Mouse (Mus musculus): ENCODE results near the gene Dpep3. TPM values are rescaled to one million over a fixed set of nuclear protein-coding genes. Genes with fewer than 3 reads are reported as not detected.
A peak's percentile ranks its signal among the peaks of the same experiment; 100 is the strongest.
"Not testable (repeated sequence)": the region's sequence is repeated elsewhere in the genome, so short reads cannot be mapped to it uniquely, and the experiment has no call there.

Gene Dpep3
- polyA plus RNA-seq, 1 experiment from 2014 or later: not detected

DNA sequence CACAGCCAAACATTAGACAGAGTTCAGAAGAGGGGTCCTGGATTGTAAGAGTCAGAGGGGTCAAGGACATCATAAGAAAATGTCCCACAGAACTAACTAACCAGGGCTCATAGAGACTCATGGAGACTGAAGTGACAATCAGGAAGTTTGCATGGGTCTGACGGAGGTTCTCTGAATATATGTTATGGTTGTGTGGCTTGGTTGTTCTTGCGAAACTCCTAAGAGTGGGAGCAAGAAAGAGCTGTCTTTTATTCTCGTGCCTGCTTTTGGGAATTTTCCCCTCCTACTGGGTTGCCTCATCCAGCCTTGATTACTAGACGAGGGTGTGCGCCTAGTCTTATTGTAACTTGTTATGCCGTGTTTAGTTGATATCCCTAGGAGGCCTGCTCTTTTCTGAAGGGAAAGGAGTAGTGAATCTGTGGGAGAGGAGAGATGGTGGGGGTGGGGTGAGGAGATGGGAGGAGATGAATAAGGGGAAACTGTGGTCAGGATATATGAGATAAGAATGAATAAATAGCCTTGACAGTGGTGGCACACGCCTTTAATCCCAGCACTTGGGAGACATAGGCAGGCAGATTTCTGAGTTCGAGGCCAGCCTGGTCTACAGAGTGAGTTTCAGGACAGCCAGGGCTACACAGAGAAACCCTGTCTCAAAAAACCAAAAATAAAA lies 25.4 kb upstream of the Dpep3 start:
- WGBS: 75% methylated on average over 8 of the region's 8 CpGs
- Histone ChIP-seq H3K4me2 (replicated peaks) (no peak overlapping the region), H3K27ac (replicated peaks) (no peak overlapping the region), H3K9me3 (no peaks in the 10 kb centered on the region), H3K36me3 (0 out of 2 replicates have a peak, but pooled peaks cover 1% of the 10 kb centered on the region), H3K4me1 (peaks cover 2% of the 10 kb centered on the region), H3K9ac (replicated peaks) (no peak overlapping the region), H3K27me3 (no peaks in the 10 kb centered on the region), H3K4me3 (no peak overlapping the region)
- no peak for ATAC-seq (replicated peaks)

DNA sequence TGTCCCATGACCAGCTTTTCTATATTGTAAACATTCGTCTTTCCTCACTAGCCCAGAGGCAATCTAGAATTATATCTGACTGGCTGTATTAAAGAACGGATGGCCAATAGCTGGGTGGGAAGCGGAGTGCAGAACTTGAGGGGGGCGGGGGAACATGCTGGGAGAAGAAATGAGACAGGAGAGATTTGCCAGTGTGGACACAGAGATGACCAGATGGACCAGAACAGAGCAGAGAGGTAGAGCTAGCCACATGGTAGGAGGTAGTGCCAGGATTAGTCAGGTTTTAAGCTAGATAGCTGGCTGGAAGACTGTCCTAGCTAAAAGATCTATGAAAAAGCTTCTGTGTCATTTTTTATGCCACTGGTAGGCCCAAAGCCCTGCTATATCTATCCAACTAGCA lies 22.7 kb upstream of the Dpep3 start:
- H3K4me2 ChIP-seq (replicated peaks): no peak overlapping the region
- no peak overlapping the region for H3K4me3 ChIP-seq
- no peak overlapping the region for H3K27ac ChIP-seq (replicated peaks)
- H3K27me3 ChIP-seq: no peaks in the 10 kb centered on the region
- H3K9ac ChIP-seq (replicated peaks): no peak overlapping the region
- 85% methylated on average over 4 of the region's 4 CpGs for WGBS
- H3K4me1 ChIP-seq: no peaks in the 10 kb centered on the region
- no peaks in the 10 kb centered on the region for H3K9me3 ChIP-seq
- no peak for ATAC-seq (replicated peaks)
- no peaks in the 10 kb centered on the region for H3K36me3 ChIP-seq

DNA sequence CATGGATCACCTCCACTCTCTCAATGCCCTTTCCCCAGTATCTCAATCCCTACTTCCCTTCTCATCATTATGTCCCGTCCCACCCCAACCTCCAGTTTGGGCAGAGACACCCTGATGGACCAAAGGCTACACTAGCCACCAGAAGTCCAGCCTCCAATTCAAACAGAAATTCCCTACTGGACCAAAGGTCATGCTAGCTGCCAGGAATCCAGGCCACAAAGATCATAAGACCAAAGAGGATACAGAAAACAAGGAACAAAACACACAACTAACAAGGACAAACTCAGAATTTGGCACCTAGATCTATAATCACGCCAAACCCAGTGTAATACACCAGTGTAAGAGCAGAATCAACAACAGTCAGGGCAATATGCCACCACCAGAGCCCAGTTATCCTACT lies 19.7 kb upstream of the Dpep3 start:
- WGBS: 88% methylated on average over 2 of the region's 2 CpGs
- Histone ChIP-seq H3K36me3 (no peaks in the 10 kb centered on the region), H3K27me3 (no peaks in the 10 kb centered on the region), H3K4me1 (no peaks in the 10 kb centered on the region), H3K9me3 (no peaks in the 10 kb centered on the region), H3K4me3 (no peak overlapping the region), H3K4me2 (replicated peaks) (no peak overlapping the region), H3K9ac (replicated peaks) (no peak overlapping the region), H3K27ac (replicated peaks) (no peak overlapping the region)
- ATAC-seq (replicated peaks): no peak

DNA sequence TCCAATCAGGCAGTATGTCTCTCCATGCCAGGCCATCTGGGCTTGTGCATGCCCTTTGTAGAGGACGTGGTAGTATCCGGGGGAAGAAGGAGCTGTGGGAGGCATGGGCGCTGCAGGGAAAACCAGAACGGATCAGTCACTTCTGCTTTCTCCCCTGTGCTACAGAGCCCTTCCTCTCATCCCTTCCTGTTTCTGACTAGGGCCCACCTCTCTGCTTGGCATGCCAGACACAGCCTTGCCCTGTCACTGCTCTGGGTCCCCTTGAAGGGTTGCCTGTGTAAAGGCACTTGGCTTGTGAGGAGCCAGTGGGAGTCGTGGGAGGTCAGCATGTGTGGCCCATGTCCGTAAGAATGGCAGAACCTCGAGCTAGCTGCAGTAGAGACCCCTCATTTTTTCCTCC lies 17.1 kb upstream of the Dpep3 start:
- Histone ChIP-seq H3K36me3 (no peaks in the 10 kb centered on the region), H3K27ac (replicated peaks) (no peak overlapping the region), H3K4me1 (no peaks in the 10 kb centered on the region), H3K4me3 (no peak overlapping the region), H3K27me3 (no peaks in the 10 kb centered on the region), H3K9me3 (no peaks in the 10 kb centered on the region), H3K9ac (replicated peaks) (no peak overlapping the region), H3K4me2 (replicated peaks) (no peak overlapping the region)
- WGBS: 69% methylated on average over 7 of the region's 7 CpGs
- ATAC-seq (replicated peaks): no peak

DNA sequence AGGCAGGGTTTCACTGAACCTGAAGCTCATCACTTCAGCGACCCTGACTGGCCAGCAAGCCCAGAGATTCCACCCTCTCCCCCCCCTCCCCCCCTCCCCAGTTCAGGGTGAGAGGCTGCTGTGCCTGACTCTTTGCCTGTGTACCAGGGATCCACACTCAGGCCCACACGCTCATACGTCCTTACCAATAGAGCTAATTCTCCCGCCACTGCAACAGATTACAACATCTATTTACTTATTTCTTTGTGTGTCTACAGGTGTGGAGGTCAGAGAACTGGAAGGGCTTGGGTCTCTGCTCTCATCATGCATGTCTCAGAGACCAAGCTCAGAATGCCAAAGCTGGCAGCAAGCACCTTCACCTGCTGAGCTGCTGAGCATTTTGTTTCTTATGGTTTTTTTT lies 14.0 kb upstream of the Dpep3 start:
- no peak for ATAC-seq (replicated peaks)
- H3K4me1 ChIP-seq: 0 out of 2 replicates have a peak, but pooled peaks cover 3% of the 10 kb centered on the region
- H3K9ac ChIP-seq (replicated peaks): no peak overlapping the region
- 58% methylated on average over 4 of the region's 4 CpGs for WGBS
- no peak overlapping the region for H3K27ac ChIP-seq (replicated peaks)
- H3K9me3 ChIP-seq: no peaks in the 10 kb centered on the region
- no peaks in the 10 kb centered on the region for H3K27me3 ChIP-seq
- H3K4me2 ChIP-seq (replicated peaks): no peak overlapping the region
- H3K4me3 ChIP-seq: no peak overlapping the region
- H3K36me3 ChIP-seq: no peaks in the 10 kb centered on the region

DNA sequence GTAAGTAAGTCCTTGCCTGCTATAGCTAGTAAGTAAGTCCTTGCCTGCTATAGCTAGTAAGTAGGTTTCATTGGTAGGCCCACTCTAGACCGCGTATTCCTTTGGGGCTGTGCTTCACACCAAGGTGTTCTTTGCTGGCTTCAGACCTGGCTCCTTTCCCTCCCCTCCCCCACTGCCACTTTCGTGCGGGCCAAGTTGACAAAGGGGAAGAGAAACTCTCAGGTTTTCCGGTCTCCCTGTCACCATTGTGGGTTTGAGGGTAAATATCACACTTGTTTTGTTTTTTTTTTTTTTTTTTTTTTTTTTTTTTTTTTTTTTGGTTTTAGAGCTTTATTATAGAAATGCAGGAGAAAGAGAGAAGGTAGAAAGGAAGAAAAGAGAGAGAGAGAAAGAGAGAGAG lies 13.3 kb upstream of the Dpep3 start:
- no peak for ATAC-seq (replicated peaks)
- H3K9me3 ChIP-seq: no peaks in the 10 kb centered on the region
- H3K9ac ChIP-seq (replicated peaks): no peak overlapping the region
- 64% methylated on average over 5 of the region's 5 CpGs for WGBS
- H3K4me3 ChIP-seq: no peak overlapping the region
- 0 out of 2 replicates have a peak, but pooled peaks cover 3% of the 10 kb centered on the region for H3K4me1 ChIP-seq
- H3K27ac ChIP-seq (replicated peaks): no peak overlapping the region
- H3K27me3 ChIP-seq: no peaks in the 10 kb centered on the region
- H3K36me3 ChIP-seq: no peaks in the 10 kb centered on the region
- no peak overlapping the region for H3K4me2 ChIP-seq (replicated peaks)

DNA sequence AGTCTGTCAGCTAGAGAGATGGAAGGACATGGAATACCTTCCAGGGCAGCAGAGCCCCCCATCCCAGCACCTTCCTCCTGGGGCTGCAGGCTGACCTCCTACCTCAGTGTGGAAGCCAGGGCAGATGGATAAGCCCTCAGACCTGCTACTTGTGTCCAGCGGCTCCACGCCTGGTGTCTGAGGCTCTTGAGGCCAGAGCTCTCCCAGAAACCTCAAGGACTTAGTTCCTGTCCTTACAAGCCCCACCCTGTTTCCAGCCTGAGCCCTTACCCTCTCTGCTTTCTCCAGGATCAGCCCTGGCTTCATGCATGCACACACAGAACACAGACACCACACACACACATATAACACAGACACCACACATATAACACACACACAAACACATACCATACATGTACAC lies 12.3 kb upstream of the Dpep3 start:
- Histone ChIP-seq H3K36me3 (no peaks in the 10 kb centered on the region), H3K27me3 (no peaks in the 10 kb centered on the region), H3K27ac (replicated peaks) (no peak overlapping the region), H3K4me1 (0 out of 2 replicates have a peak, but pooled peaks cover 3% of the 10 kb centered on the region), H3K9me3 (no peaks in the 10 kb centered on the region), H3K9ac (replicated peaks) (no peak overlapping the region), H3K4me3 (no peak overlapping the region), H3K4me2 (replicated peaks) (no peak overlapping the region)
- 85% methylated on average over 2 of the region's 2 CpGs for WGBS
- no peak for ATAC-seq (replicated peaks)

DNA sequence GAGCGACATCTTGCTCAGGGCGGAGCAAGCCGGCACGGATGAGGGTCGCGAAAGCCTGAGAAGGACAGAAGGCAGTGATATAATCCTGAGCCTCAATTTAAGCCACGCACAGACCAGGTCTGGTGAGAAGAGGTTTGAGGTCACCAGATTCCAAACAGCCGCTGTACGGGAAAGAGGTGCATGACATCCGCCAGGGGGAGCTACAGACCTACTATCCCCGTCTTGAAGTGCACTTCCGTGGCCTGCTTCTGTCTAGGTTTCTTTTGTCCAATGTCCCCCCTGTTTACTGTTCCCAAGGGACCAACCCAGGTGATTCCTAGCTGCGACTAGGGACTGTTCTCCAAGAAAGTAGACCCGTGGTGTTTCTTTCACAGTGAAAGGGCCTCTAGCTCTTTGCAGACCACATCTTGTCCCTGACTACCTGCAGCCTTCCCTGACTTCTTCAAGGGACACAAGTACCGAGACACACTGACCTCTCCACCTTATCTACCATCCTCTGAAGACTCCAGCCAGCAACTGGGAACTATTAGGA lies 11.7 kb upstream of the Dpep3 start, which contains the start of gene Dus2:
Gene Dus2 (plus strand): TSS at position 482 of the 532 bp plus-strand sequence.
- WGBS: 8% methylated on average over 15 of the region's 15 CpGs
- no peak within 1 kb of the TSS for H3K4me3 ChIP-seq
- H3K4me2 ChIP-seq (replicated peaks): no peak within 1 kb of the TSS; the same call in 1 of the 2 replicates
- ATAC-seq (replicated peaks): peak; percentile 48; the same call in 1 of the 2 replicates
- H3K36me3 ChIP-seq: no peaks in the 10 kb centered on the region
- H3K4me1 ChIP-seq: 0 out of 2 replicates have a peak, but pooled peaks cover 3% of the 10 kb centered on the region
- H3K27ac ChIP-seq (replicated peaks): no peak within 1 kb of the TSS
- H3K9me3 ChIP-seq: no peaks in the 10 kb centered on the region
- no peak within 1 kb of the TSS for H3K9ac ChIP-seq (replicated peaks)
- H3K27me3 ChIP-seq: no peaks in the 10 kb centered on the region

DNA sequence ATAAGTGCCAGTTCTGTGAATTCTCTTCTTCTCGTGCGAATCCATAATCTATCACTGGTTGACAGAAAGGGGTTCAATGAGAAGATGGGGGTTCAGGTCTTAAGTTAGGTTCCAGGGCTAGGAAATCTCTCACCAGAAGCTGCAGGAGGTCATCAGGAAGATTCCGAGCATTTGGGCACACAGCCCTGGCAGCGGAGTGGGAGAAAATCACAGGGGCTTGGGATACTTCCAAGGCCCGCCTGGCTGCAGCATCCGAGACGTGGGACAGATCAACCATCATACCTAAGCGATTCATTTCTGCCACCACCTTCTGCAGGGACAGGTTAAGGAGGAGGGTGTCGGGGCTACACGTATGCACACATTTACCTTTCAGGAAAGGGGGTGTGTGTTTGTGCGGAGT lies 9.3 kb upstream of the Dpep3 start:
- no peaks in the 10 kb centered on the region for H3K27me3 ChIP-seq
- H3K9ac ChIP-seq (replicated peaks): no peak overlapping the region
- H3K4me2 ChIP-seq (replicated peaks): no peak overlapping the region
- H3K4me3 ChIP-seq: no peak overlapping the region
- whole genome bisulfite sequencing: 85% methylated on average over 11 of the region's 11 CpGs
- no peak for ATAC-seq (replicated peaks)
- no peak overlapping the region for H3K27ac ChIP-seq (replicated peaks)
- H3K36me3 ChIP-seq: no peaks in the 10 kb centered on the region
- H3K4me1 ChIP-seq: 0 out of 2 replicates have a peak, but pooled peaks cover 3% of the 10 kb centered on the region
- no peaks in the 10 kb centered on the region for H3K9me3 ChIP-seq

DNA sequence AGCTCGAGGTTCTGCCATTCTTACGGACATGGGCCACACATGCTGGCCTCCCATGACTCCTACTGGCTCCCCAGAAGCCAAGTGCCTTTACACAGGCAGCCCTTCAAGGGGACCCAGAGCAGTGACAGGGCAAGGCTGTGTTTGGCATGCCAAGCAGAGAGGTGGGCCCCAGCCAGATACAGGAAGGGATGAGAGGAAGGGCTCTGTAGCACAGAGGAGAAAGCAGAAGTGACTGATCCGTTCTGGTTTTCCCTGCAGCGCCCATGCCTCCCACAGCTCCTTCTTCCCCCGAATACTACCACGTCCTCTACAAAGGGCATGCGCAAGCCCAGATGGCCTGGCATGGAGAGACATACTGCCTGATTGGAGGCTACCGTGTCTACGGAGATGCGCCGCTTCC lies 4.2 kb upstream of the Dpep3 start:
- not testable (repeated sequence) for H3K36me3 ChIP-seq; H3K4me1 ChIP-seq; H3K27me3 ChIP-seq; H3K9ac ChIP-seq (replicated peaks); H3K9me3 ChIP-seq; H3K4me2 ChIP-seq (replicated peaks); H3K27ac ChIP-seq (replicated peaks); H3K4me3 ChIP-seq; ATAC-seq (replicated peaks)
- WGBS: 83% methylated on average over 11 of the region's 11 CpGs

DNA sequence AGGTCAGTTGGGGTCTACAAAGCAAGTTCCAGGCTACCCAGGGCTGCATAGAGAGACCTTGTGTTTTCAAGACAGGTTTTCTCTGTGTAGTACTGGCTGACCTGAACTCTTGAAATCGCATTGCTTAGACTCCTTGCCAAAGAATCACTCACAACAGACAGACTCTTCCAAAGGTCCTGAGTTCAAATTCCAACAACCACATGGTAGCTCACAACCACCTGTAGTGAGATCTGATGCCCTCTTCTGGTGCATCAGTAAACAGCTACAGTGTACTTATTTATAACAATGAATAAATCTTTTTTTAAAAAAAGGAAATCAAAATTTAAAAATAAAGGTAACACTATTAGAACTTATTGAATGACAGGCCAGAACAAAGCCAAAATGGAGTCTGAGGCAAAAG lies 1.9 kb upstream of the Dpep3 start:
- WGBS: 90% methylated on average over 1 of the region's 1 CpGs
- Histone ChIP-seq H3K4me1 (no peaks in the 10 kb centered on the region), H3K36me3 (no peaks in the 10 kb centered on the region), H3K9ac (replicated peaks) (no peak overlapping the region), H3K9me3 (no peaks in the 10 kb centered on the region), H3K27me3 (no peaks in the 10 kb centered on the region), H3K27ac (replicated peaks) (no peak overlapping the region), H3K4me3 (no peak overlapping the region), H3K4me2 (replicated peaks) (no peak overlapping the region)
- no peak for ATAC-seq (replicated peaks)

DNA sequence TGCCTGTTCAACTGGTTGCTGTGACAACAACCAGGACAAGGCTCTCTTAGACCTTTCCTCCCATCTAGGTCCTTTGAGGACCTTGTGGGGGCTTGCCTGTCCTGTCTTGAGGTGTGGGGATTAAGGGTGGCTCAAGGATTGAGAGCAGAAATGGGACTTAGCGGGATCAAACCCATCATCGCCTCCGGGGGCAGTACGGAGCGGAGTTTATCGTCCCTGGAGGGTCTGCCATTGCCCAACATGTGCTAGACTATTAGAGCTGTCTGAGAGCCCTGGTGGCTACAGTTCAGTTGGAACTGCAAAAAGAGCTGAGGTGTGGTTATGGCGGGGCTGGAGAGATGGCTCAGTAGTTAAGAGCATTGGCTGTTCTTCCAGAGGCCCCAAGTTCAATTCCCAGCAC lies 3.9 kb downstream of the Dpep3 start:
- ATAC-seq (replicated peaks): no peak
- 61% methylated on average over 7 of the region's 7 CpGs for WGBS

More for the DNA sequence above, 3.9 kb downstream of the Dpep3 start:
- Histone ChIP-seq H3K27ac (replicated peaks) (no peak overlapping the region), H3K4me3 (no peak overlapping the region), H3K4me2 (replicated peaks) (no peak overlapping the region), H3K9me3 (no peaks in the 10 kb centered on the region), H3K36me3 (no peaks in the 10 kb centered on the region), H3K27me3 (no peaks in the 10 kb centered on the region), H3K9ac (replicated peaks) (no peak overlapping the region), H3K4me1 (no peaks in the 10 kb centered on the region)

Measured in forebrain, embryonic 15.5 days (tissue).